Mouse (Mus musculus) lung, adult 10 weeks (tissue): ENCODE data around the gene Ttc27. TPM values are rescaled to one million over a fixed set of nuclear protein-coding genes. Genes with fewer than 3 reads are reported as not detected.

ENCODE experiments used
- polyA plus RNA-seq: library from polyadenylated mRNA; stranded (reverse); fragments of 350-450 nt; fragmentation: Illumina TruSeq; extraction: RNeasy Lipid Tissue Mini Kit (QIAGEN cat#74804); gene quantifications from one replicate; pipeline ENCODE4 v1.2.3, GENCODE M21; 2014; ENCODE audit warnings: low read depth, low replicate concordance; ENCODE audit not compliant: insufficient read depth

The Ttc27 gene
- polyA plus RNA-seq: 7.4 TPM

DNA sequence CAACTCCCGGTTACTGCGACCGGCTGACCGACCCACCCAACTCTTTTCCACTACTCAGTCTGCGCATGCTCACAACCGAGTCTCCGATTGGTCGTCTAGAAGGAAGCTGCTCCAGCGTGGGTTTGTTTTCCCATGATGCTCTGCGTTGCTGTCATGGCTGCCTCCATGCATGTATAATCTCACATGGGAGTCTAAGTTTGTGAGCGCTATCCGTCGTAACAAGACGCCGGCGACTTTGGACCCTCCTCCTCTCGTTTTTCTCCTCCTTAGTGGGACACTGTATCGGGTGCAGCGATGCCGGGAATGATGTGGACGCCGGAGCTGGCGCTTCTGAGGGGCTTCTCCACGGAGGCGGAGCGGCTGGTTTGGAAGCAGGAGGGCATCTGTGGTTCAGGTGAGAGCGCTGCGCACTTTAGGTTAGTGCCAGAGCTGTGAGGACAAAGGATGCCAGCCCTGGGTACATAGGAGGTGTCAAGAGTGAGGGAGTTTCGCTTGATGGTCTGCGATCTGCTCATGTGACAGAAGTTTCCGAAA, at the start of gene Ttc27:
TSS of gene Ttc27 (plus strand) at position 115 of the 534 bp plus-strand sequence.

Other genes starting within 250 kb of the Ttc27 start
- gene Yipf4, start 228.2 kb upstream of the Ttc27 start, polyA plus RNA-seq: 77.1 TPM
- gene Birc6, start 189.4 kb upstream of the Ttc27 start, polyA plus RNA-seq: 32.1 TPM